Mouse (Mus musculus): ENCODE data around the gene Zdhhc16. TPM values are rescaled to one million over a fixed set of nuclear protein-coding genes. Genes with fewer than 3 reads are reported as not detected.

The Zdhhc16 gene
- polyA plus RNA-seq, 1 experiment, result 89.8 TPM

- Histone ChIP-seq H3K27ac (ENCODE audit: insufficient read depth, low read length) (peak overlapping the region; percentile 64), H3K4me1 (ENCODE audit: control insufficient read depth, insufficient read depth, low read length) (peaks cover 4% of the 10 kb centered on the region; the same call in 1 of the 2 replicates), H3K4me3 (ENCODE audit: insufficient read depth, low read length) (peak overlapping the region; percentile 84)
- no peak for TF ChIP-seq POLR2A (IDR thresholded peaks at IDR 0.05; ENCODE audit: low read depth, low read length)
- TF ChIP-seq CTCF (IDR thresholded peaks at IDR 0.05; ENCODE audit: borderline replicate concordance, insufficient read depth, low read length), result no peak
Measured at GRCm38 (mm10) chr19:41982791-41983150, 49.5 kb downstream of the Zdhhc16 start.

GRCm38 (mm10) chr19:41985994-41986393, 52.7 kb downstream of the Zdhhc16 start:
- Histone ChIP-seq H3K4me3 (ENCODE audit: insufficient read depth, low read length) (no peak overlapping the region), H3K4me1 (ENCODE audit: control insufficient read depth, insufficient read depth, low read length) (peaks cover 4% of the 10 kb centered on the region; the same call in 1 of the 2 replicates), H3K27ac (ENCODE audit: insufficient read depth, low read length) (no peak overlapping the region)
- no peak for TF ChIP-seq POLR2A (IDR thresholded peaks at IDR 0.05; ENCODE audit: low read depth, low read length)
- TF ChIP-seq CTCF (IDR thresholded peaks at IDR 0.05; ENCODE audit: borderline replicate concordance, insufficient read depth, low read length), result no peak

- H3K27ac ChIP-seq (ENCODE audit: insufficient read depth, low read length), result no peak overlapping the region
- H3K4me1 ChIP-seq (ENCODE audit: control insufficient read depth, insufficient read depth, low read length), result peaks cover 10% of the 10 kb centered on the region
- H3K4me3 ChIP-seq (ENCODE audit: insufficient read depth, low read length), result no peak overlapping the region
- no peak for TF ChIP-seq POLR2A (IDR thresholded peaks at IDR 0.05; ENCODE audit: low read depth, low read length)
- no peak for TF ChIP-seq CTCF (IDR thresholded peaks at IDR 0.05; ENCODE audit: borderline replicate concordance, insufficient read depth, low read length)
Measured at GRCm38 (mm10) chr19:41987206-41987605, 53.9 kb downstream of the Zdhhc16 start.

DNA sequence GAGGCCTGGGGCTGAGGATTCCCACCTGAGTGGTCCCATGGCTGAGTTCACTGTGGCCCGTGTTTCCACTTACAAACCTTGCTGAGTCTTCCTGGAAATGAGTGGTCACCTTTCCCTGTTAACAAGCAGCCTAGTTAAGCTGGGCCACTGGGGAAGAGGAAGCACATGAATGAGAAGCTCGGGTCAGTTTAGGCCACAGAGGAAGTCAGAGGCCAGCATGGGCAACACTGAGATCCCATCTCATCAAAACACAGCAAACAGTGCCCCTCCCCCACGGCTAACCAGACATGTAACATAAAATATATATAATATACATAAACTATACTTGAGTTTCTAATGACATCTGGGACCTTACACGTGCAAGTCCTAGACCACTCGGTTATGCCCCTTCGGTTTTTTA, 56.5 kb downstream of the Zdhhc16 start:
- no peak overlapping the region for H3K4me3 ChIP-seq (ENCODE audit: insufficient read depth, low read length)
- TF ChIP-seq POLR2A (IDR thresholded peaks at IDR 0.05; ENCODE audit: low read depth, low read length) (no peak), CTCF (IDR thresholded peaks at IDR 0.05; ENCODE audit: borderline replicate concordance, insufficient read depth, low read length) (no peak)
- H3K4me1 ChIP-seq (ENCODE audit: control insufficient read depth, insufficient read depth, low read length), result peaks cover 17% of the 10 kb centered on the region
- H3K27ac ChIP-seq (ENCODE audit: insufficient read depth, low read length), result no peak overlapping the region

DNA sequence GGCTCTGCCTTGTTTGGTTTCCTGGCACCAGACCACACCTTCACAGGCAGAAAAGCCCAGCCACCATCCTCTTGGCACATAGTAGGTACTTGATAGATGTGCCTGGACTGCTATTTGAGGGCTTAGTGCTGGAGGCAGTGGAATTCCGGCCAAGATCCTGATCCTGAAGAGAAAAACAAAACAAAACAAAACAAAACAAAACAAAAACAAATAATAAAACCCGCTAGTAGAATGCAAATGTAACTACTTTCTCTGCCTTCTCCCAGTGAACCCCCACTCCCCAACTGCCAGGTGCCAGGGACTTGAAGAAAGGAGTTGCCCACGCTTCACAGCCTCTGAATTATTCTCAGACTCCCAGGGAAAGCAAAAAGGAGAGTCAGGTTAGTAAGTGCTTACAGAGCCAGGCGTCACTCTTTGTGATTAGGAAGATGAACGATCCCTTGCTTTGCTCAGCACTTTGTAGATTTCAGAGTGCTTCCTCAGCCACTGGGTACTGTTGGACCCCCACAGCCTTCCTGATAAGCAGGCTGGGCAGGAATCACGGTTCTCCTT, 58.7 kb downstream of the Zdhhc16 start:
- peak overlapping the region; percentile 60 for H3K27ac ChIP-seq (ENCODE audit: insufficient read depth, low read length)
- H3K4me1 ChIP-seq (ENCODE audit: control insufficient read depth, insufficient read depth, low read length), result peaks cover 27% of the 10 kb centered on the region
- no peak overlapping the region for H3K4me3 ChIP-seq (ENCODE audit: insufficient read depth, low read length)
- no peak for TF ChIP-seq CTCF (IDR thresholded peaks at IDR 0.05; ENCODE audit: borderline replicate concordance, insufficient read depth, low read length)
- TF ChIP-seq POLR2A (IDR thresholded peaks at IDR 0.05; ENCODE audit: low read depth, low read length), result no peak

- Histone ChIP-seq H3K4me1 (ENCODE audit: control insufficient read depth, insufficient read depth, low read length) (peaks cover 26% of the 10 kb centered on the region), H3K4me3 (ENCODE audit: insufficient read depth, low read length) (no peak overlapping the region), H3K27ac (ENCODE audit: insufficient read depth, low read length) (peak overlapping the region; percentile 60; the same call in 1 of the 2 replicates)
- TF ChIP-seq CTCF (IDR thresholded peaks at IDR 0.05; ENCODE audit: borderline replicate concordance, insufficient read depth, low read length) (no peak), POLR2A (IDR thresholded peaks at IDR 0.05; ENCODE audit: low read depth, low read length) (no peak)
Measured at GRCm38 (mm10) chr19:41992971-41993370, 59.7 kb downstream of the Zdhhc16 start.

GRCm38 (mm10) chr19:41993484-41993883, 60.2 kb downstream of the Zdhhc16 start:
- TF ChIP-seq POLR2A (IDR thresholded peaks at IDR 0.05; ENCODE audit: low read depth, low read length) (no peak), CTCF (IDR thresholded peaks at IDR 0.05; ENCODE audit: borderline replicate concordance, insufficient read depth, low read length) (no peak)
- Histone ChIP-seq H3K4me1 (ENCODE audit: control insufficient read depth, insufficient read depth, low read length) (peaks cover 26% of the 10 kb centered on the region), H3K4me3 (ENCODE audit: insufficient read depth, low read length) (no peak overlapping the region), H3K27ac (ENCODE audit: insufficient read depth, low read length) (peak overlapping the region; percentile 60)

Other genes with a start within 250 kb of the Zdhhc16 start
- gene Slit1, start 189.8 kb upstream of the Zdhhc16 start, polyA plus RNA-seq (2011; ENCODE audit: insufficient read length, low read depth, missing spikeins), result 0.46 and 0.68 TPM in 2 replicates
- 7.0 and 10.4 TPM in 2 replicates for gene Arhgap19, start 131.4 kb upstream of the Zdhhc16 start, polyA plus RNA-seq (2011; ENCODE audit: insufficient read length, low read depth, missing spikeins)
- 0.26 TPM in 1 of 2 replicates, not detected in the other for gene Frat1, start 103.5 kb upstream of the Zdhhc16 start, polyA plus RNA-seq (2011; ENCODE audit: insufficient read length, low read depth, missing spikeins)
- gene Frat2, start 85.3 kb upstream of the Zdhhc16 start, polyA plus RNA-seq (2011; ENCODE audit: insufficient read length, low read depth, missing spikeins), result 0.56 TPM in 1 of 2 replicates, not detected in the other
- 11.3 and 12.8 TPM in 2 replicates for gene Rrp12, start 37.3 kb upstream of the Zdhhc16 start, polyA plus RNA-seq (2011; ENCODE audit: insufficient read length, low read depth, missing spikeins)
- 403 and 492 TPM in 2 replicates for gene Pgam1, start 21.6 kb upstream of the Zdhhc16 start, polyA plus RNA-seq (2011; ENCODE audit: insufficient read length, low read depth, missing spikeins)
- gene Exosc1, start 57 bp upstream of the Zdhhc16 start, polyA plus RNA-seq (2011; ENCODE audit: insufficient read length, low read depth, missing spikeins), result 49.8 and 50.9 TPM in 2 replicates
- 53.2 and 54.2 TPM in 2 replicates for gene Mms19, start 47.7 kb downstream of the Zdhhc16 start, polyA plus RNA-seq (2011; ENCODE audit: insufficient read length, low read depth, missing spikeins)
- 29.8 and 39.5 TPM in 2 replicates for gene Ubtd1, start 48.3 kb downstream of the Zdhhc16 start, polyA plus RNA-seq (2011; ENCODE audit: insufficient read length, low read depth, missing spikeins)
- gene Ankrd2, start 102.5 kb downstream of the Zdhhc16 start, polyA plus RNA-seq (2011; ENCODE audit: insufficient read length, low read depth, missing spikeins), result not detected in 2 replicates
- 1.3 and 1.7 TPM in 2 replicates for gene Hoga1, start 112.1 kb downstream of the Zdhhc16 start, polyA plus RNA-seq (2011; ENCODE audit: insufficient read length, low read depth, missing spikeins)
- gene 4933411K16Rik, start 118.8 kb downstream of the Zdhhc16 start, polyA plus RNA-seq (2011; ENCODE audit: insufficient read length, low read depth, missing spikeins), result 0.51 TPM in 1 of 2 replicates, not detected in the other
- 8.2 and 9.6 TPM in 2 replicates for gene Morn4, start 152.9 kb downstream of the Zdhhc16 start, polyA plus RNA-seq (2011; ENCODE audit: insufficient read length, low read depth, missing spikeins)
- 25.6 and 27.7 TPM in 2 replicates for gene Pi4k2a, start 157.0 kb downstream of the Zdhhc16 start, polyA plus RNA-seq (2011; ENCODE audit: insufficient read length, low read depth, missing spikeins)
- gene Avpi1, start 195.6 kb downstream of the Zdhhc16 start, polyA plus RNA-seq (2011; ENCODE audit: insufficient read length, low read depth, missing spikeins), result 18.4 TPM in 2 replicates
- gene Marveld1, start 213.9 kb downstream of the Zdhhc16 start, polyA plus RNA-seq (2011; ENCODE audit: insufficient read length, low read depth, missing spikeins), result 64.5 and 68.2 TPM in 2 replicates
- gene Zfyve27, start 230.5 kb downstream of the Zdhhc16 start, polyA plus RNA-seq (2011; ENCODE audit: insufficient read length, low read depth, missing spikeins), result 13.3 and 15.4 TPM in 2 replicates